In the genomic region with DNA sequence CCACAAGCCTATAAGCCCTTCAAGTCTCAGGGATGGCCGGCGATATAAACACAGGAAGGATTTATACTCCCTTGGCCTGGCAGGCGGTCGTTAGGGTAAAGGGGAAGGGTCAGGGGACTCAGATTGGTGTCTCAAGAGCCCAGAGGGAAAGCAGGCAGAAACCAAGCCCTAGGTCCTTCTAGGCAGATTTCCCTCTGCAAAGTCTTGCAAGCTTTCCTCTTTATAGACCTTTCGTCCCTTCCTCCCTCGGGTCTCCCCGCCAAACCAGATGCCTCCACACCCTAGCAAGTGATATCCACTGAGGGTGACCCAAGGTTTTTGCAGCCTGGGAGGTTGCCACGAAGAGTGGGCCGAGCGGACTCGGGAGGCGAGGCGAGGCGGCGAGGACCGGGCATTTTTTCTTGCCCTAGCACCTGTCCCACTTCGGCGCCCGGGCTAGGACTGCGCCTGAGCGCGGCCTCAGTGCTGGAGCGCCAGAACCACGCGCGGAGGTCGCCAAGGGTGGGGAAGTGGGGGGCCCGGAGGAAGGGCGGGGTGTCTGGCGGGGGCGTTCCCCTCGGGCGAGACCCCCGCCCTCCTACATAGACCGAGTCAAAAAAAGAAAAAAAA, we compare ENCODE assay signal across 8 mouse cellular contexts. TPM values are rescaled to one million over a fixed set of nuclear protein-coding genes. Genes with fewer than 3 reads are reported as not detected.
DNase-seq lines count a peak whose midpoint lies in the region; ATAC-seq and TF ChIP-seq lines count a peak whose summit lies in the region.

No protein-coding gene starts in this region.

- H3K9ac ChIP-seq in stomach, postnatal 0 days (ENCODE audit: low read length), result peak overlapping the region; percentile 23; the same call in 1 of the 2 replicates

- H3K4me3 ChIP-seq in stomach, postnatal 0 days (ENCODE audit: low read depth, low read length), result peak overlapping the region; percentile 53

- no peaks in the 10 kb centered on the region for H3K36me3 ChIP-seq in stomach, postnatal 0 days (ENCODE audit: control insufficient read depth, insufficient read depth, low read length)

- DNase-seq in spleen, adult 18-20 months, result peak; percentile 8 to 19
- no peak for DNase-seq in spleen, adult 12 weeks (ENCODE audit: low spot score)
- DNase-seq in cerebellum, adult 9-11 months, result peak; percentile 33
- DNase-seq in heart, adult 8-10 months (ENCODE audit: low spot score), result peak; percentile 0
- peak; percentile 11 for DNase-seq in kidney, adult 9 months
- peak; percentile 24 to 30 for DNase-seq in lung, postnatal 4 days
- peak; percentile 24 for DNase-seq in stomach, postnatal 0 days (ENCODE audit: low spot score)

- TF ChIP-seq CTCF in stomach, postnatal 0 days (IDR thresholded peaks at IDR 0.05; ENCODE audit: low read depth), result no peak

- H3K27ac ChIP-seq in stomach, postnatal 0 days (replicated peaks), result 0 out of 2 replicates have a peak overlapping the region, but pooled peaks have one; percentile 18

- no peak for ATAC-seq in stomach, postnatal 0 days (ENCODE audit: low FRiP score, low TSS enrichment)
- ATAC-seq in granulocyte monocyte progenitor cell, adult 5-6 weeks (replicated peaks; ENCODE audit: poor library complexity, severe bottlenecking), result no peak

- WGBS in stomach, postnatal 0 days, result 21% methylated on average over 35 of the region's 35 CpGs

- H3K4me1 ChIP-seq in stomach, postnatal 0 days (replicated peaks; ENCODE audit: control insufficient read depth, insufficient read depth), result no peaks in the 10 kb centered on the region

- H3K4me2 ChIP-seq in stomach, postnatal 0 days (replicated peaks; ENCODE audit: low read depth), result peak overlapping the region; percentile 71

- no peak for TF ChIP-seq EP300 in stomach, postnatal 0 days (optimal IDR thresholded peaks at IDR 0.05)

- H3K27me3 ChIP-seq in stomach, postnatal 0 days (ENCODE audit: control insufficient read depth, insufficient read depth, low read length), result no peaks in the 10 kb centered on the region

- no peaks in the 10 kb centered on the region for H3K9me3 ChIP-seq in stomach, postnatal 0 days (ENCODE audit: control insufficient read depth, low read length)

RNA-seq across cellular contexts. Expression of a gene that starts 0.6 kb away (rescaled TPM):
- total RNA-seq in heart, adult 8-10 months (2022), result 1 to 10 TPM; 4.9 to 6.1 (median 5.5) TPM
- polyA plus RNA-seq in stomach, postnatal 0 days (2015; fragmentation: Nextera tagmentation; extraction: Ambion mirVana), result 2.1 and 2.2 TPM in 2 replicates
- total RNA-seq in granulocyte monocyte progenitor cell, adult 5-6 weeks (2014; fragmentation: Nextera tagmentation), result 15.5 and 16.6 TPM in 2 replicates
- 3.0 and 9.1 TPM in 2 replicates for total RNA-seq in granulocyte monocyte progenitor cell, adult 5-6 weeks (2017)
